Comparison of ENCODE assay signal across 7 mouse cellular contexts in the genomic region with DNA sequence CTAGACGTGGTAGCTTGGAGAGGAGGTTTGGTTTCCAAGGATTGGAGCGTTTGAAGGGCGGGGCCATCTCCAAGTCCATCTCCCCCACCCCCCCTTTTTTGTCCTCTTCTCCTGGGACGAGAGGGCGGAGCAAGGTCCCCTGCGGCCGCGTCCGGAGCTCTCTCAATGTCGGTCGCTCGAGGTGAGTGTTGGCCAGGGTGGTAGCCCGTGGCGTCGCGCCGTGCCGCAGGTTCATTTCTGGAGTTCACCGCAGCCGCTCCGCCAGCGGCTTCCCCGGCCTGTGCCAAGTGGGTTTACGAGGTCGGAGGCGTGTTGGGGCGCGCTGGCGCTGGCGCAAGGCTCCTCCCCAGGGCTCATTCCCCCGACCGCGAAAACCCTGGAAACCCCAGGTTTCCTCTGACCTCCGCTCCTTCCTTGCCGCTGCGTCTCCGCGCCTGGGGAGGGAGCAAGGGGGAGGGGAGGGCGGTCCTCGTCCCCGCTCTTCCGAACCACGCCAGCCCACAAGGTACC. TPM values are rescaled to one million over a fixed set of nuclear protein-coding genes. Genes with fewer than 3 reads are reported as not detected.
A peak's percentile ranks its signal among the peaks of the same experiment; 100 is the strongest.
DNase-seq lines count a peak whose midpoint lies in the region; ATAC-seq and TF ChIP-seq lines count a peak whose summit lies in the region.

A gene (plus strand): TSS at position 128 of the 510 bp plus-strand sequence.

- DNase-seq in ZHBTc4 (ENCODE audit: low read depth, low spot score) = peak; percentile 87
- peak; percentile 51 to 55 for DNase-seq in heart, postnatal 14 days
- DNase-seq in layer of hippocampus, postnatal 14 days (ENCODE audit: low spot score in 2 of 2) = no peak
- DNase-seq in lung, postnatal 4 days = peak; percentile 52 to 65
- peak; percentile 76 for DNase-seq in urinary bladder, postnatal 14 days (ENCODE audit: low spot score)

- H3K4me1 ChIP-seq in E14TG2a.4 (replicated peaks; ENCODE audit: low read depth, low read length) = peaks cover 28% of the 10 kb centered on the region
- H3K4me1 ChIP-seq in embryonic facial prominence, embryonic 15.5 days = peaks cover 13% of the 10 kb centered on the region

- intact Hi-C loops in heart, postnatal 14 days (cut with DNase I) = loop anchor here (5.0 to 10.0 kb wide), 4 partner anchors 37 to 1010 kb away; no protein-coding TSS in a partner anchor

- WGBS in embryonic facial prominence, embryonic 15.5 days = under 1% methylated on average over 43 of the region's 43 CpGs

- TF ChIP-seq CTCF in E14TG2a.4 (conservative IDR thresholded peaks at IDR 0.05; ENCODE audit: low read length) = no peak

- peak within 1 kb of the TSS; percentile 92 for H3K4me2 ChIP-seq in embryonic facial prominence, embryonic 15.5 days (replicated peaks)

- H3K9me3 ChIP-seq in E14TG2a.4 (ENCODE audit: low read length) = no peaks in the 10 kb centered on the region
- no peaks in the 10 kb centered on the region for H3K9me3 ChIP-seq in embryonic facial prominence, embryonic 15.5 days (replicated peaks)

- peak within 1 kb of the TSS; percentile 42 for H3K9ac ChIP-seq in embryonic facial prominence, embryonic 15.5 days

- peaks cover under 1% of the 10 kb centered on the region; the same call in 1 of the 2 replicates for H3K36me3 ChIP-seq in E14TG2a.4 (ENCODE audit: insufficient read depth, low read length)
- no peaks in the 10 kb centered on the region for H3K36me3 ChIP-seq in embryonic facial prominence, embryonic 15.5 days

- H3K27me3 ChIP-seq in E14TG2a.4 (ENCODE audit: insufficient read depth, low read length) = no peaks in the 10 kb centered on the region
- H3K27me3 ChIP-seq in embryonic facial prominence, embryonic 15.5 days = no peaks in the 10 kb centered on the region

- peak within 1 kb of the TSS; percentile 87 for H3K4me3 ChIP-seq in E14TG2a.4 (replicated peaks; ENCODE audit: low read length)
- H3K4me3 ChIP-seq in embryonic facial prominence, embryonic 15.5 days (replicated peaks) = peak within 1 kb of the TSS; percentile 74

- H3K27ac ChIP-seq in embryonic facial prominence, embryonic 15.5 days (replicated peaks) = peak within 1 kb of the TSS; percentile 94

- ATAC-seq in embryonic facial prominence, embryonic 15.5 days (ENCODE audit: insufficient number of reproducible peaks, low FRiP score, low TSS enrichment, low read depth) = peak; percentile 11

RNA-seq across cellular contexts. Expression of the gene that starts here (rescaled TPM):
- polyA plus RNA-seq in embryonic facial prominence, embryonic 15.5 days (2015; fragmentation: Nextera tagmentation; extraction: Ambion mirVana) = 3.5 and 3.7 TPM in 2 replicates
- total RNA-seq in heart, postnatal 14 days (2021) = 10 to 100 TPM; 13.0 TPM
- 10 to 100 TPM; 56.0 to 57.6 TPM for total RNA-seq in layer of hippocampus, postnatal 14 days (2021)

Comparison
In these comparisons a context has a peak if more than half of its experiments do, and no peak if none do; other contexts are left out.
1. RNA of the gene that starts here (total RNA-seq): 56.0 to 57.6 TPM in layer of hippocampus, postnatal 14 days; 13.0 TPM in heart, postnatal 14 days; every median in the first group is over 4 times any median in the second.
2. DNase-seq: peak in ZHBTc4 (single experiment), heart, postnatal 14 days (2 of 2), lung, postnatal 4 days (2 of 2) and urinary bladder, postnatal 14 days (single experiment); none in layer of hippocampus, postnatal 14 days (0 of 2).